Mouse (Mus musculus): ENCODE measurements around the gene Slc7a7. TPM values are rescaled to one million over a fixed set of nuclear protein-coding genes. Genes with fewer than 3 reads are reported as not detected.

Slc7a7 gene
- polyA plus RNA-seq, 1 experiment from 2014 or later: 6.2 TPM

DNA sequence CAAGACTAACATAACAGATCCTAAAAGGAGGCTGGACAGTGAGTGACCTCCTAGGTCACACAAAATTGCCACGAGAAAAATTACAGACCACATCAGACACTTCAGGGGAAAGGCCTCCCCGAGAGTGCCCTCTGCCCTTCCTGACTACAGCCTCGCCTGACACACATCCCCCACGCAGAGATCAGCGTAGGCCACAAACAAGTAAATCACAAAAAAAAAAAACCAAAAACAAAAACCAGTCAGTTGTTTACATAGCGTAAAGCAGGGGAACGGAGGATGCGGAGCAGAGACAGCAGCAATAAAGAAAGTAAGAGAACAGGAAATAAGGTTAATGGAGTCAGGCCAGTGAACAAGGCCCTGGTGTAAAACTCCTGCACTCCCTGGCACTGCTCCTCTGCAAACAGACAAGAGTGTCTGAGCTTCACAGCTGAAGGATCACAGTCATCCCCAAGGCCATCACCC lies 18.6 kb downstream of the Slc7a7 start:
- no peaks in the 10 kb centered on the region for H3K36me3 ChIP-seq (replicated peaks; ENCODE audit: control insufficient read depth, insufficient read depth)
- H3K9me3 ChIP-seq (ENCODE audit: control insufficient read depth, low read length): no peaks in the 10 kb centered on the region
- no peak overlapping the region for H3K9ac ChIP-seq
- H3K27ac ChIP-seq: no peak overlapping the region
- WGBS: 70% methylated on average over 8 of the region's 8 CpGs
- H3K27me3 ChIP-seq (ENCODE audit: control insufficient read depth, insufficient read depth, low read length): no peaks in the 10 kb centered on the region
- ATAC-seq (ENCODE audit: low FRiP score): no peak
- no peak for DNase-seq (ENCODE audit: low spot score)
- no peak overlapping the region for H3K4me3 ChIP-seq (replicated peaks; ENCODE audit: low read length)
- H3K4me1 ChIP-seq (replicated peaks; ENCODE audit: control insufficient read depth, insufficient read depth, low read length): no peaks in the 10 kb centered on the region
- no peak overlapping the region for H3K4me2 ChIP-seq (replicated peaks)

- Histone ChIP-seq H3K9ac (no peak overlapping the region), H3K4me3 (replicated peaks; ENCODE audit: low read length) (no peak overlapping the region), H3K36me3 (replicated peaks; ENCODE audit: control insufficient read depth, insufficient read depth) (no peaks in the 10 kb centered on the region), H3K27ac (no peak overlapping the region), H3K27me3 (ENCODE audit: control insufficient read depth, insufficient read depth, low read length) (no peaks in the 10 kb centered on the region), H3K9me3 (ENCODE audit: control insufficient read depth, low read length) (no peaks in the 10 kb centered on the region), H3K4me2 (replicated peaks) (no peak overlapping the region), H3K4me1 (replicated peaks; ENCODE audit: control insufficient read depth, insufficient read depth, low read length) (no peaks in the 10 kb centered on the region)
- ATAC-seq (ENCODE audit: low FRiP score) (no peak), DNase-seq (ENCODE audit: low spot score) (no peak)
- WGBS: 86% methylated on average over 7 of the region's 7 CpGs
Measured at GRCm38 (mm10) chr14:54398528-54398916, 19.1 kb downstream of the Slc7a7 start.

DNA sequence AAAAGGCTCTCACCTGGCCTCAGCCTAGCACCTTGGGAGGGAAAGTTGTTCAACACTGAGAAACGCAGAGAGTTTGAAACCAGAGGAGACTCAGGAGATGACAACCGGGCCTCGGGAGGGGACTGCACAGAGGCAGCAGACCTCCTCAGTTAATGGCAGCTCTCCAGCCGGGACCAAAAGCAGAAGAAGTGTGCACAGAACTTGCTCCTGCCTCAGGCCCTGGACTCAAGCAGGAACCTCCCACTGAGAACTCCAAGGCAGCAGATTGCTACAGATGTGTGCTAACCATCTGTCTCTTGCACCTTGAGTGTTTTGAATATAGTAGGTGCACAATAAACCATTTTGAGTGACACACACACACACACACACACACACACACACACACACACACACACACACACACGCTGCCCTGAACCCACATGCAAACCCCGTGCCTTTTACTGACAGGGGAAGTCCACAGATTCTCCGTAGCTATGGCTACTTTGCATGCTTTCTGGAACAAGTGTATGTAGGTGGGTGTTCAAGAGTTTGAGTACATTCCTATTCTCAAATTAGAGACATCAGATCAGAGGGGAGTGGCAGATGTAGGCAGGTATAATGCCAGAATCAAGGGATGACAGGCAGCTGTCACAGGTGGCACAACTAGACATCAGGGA lies 19.6 kb downstream of the Slc7a7 start:
- WGBS: 82% methylated on average over 7 of the region's 7 CpGs
- ATAC-seq (ENCODE audit: low FRiP score) (no peak), DNase-seq (ENCODE audit: low spot score) (no peak)
- Histone ChIP-seq H3K4me2 (replicated peaks) (no peak overlapping the region), H3K4me3 (replicated peaks; ENCODE audit: low read length) (no peak overlapping the region), H3K4me1 (replicated peaks; ENCODE audit: control insufficient read depth, insufficient read depth, low read length) (no peaks in the 10 kb centered on the region), H3K27me3 (ENCODE audit: control insufficient read depth, insufficient read depth, low read length) (no peaks in the 10 kb centered on the region), H3K9me3 (ENCODE audit: control insufficient read depth, low read length) (no peaks in the 10 kb centered on the region), H3K9ac (no peak overlapping the region), H3K27ac (no peak overlapping the region), H3K36me3 (replicated peaks; ENCODE audit: control insufficient read depth, insufficient read depth) (no peaks in the 10 kb centered on the region)

DNA sequence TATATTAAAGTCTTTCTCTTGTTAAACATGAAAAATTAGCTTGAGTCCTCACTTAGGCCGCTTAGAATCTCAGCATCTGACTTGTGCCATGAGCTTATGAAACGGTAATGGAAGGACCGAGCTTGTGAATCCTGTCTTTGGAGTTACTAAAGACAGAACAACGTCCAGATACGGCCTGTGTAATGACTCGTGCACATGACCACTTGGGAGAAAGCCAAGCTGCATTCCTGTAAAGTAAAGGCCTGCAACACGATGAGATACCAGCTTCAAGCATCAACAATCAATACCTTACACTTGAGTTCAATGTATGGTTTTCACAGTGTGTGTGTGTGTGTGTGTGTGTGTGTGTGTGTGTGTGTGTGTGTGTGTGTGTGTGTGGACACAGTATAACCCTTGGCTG lies 20.9 kb downstream of the Slc7a7 start:
- ATAC-seq (ENCODE audit: low FRiP score) (no peak), DNase-seq (ENCODE audit: low spot score) (no peak)
- no peak overlapping the region for H3K9ac ChIP-seq
- 87% methylated on average over 7 of the region's 7 CpGs for WGBS
- no peaks in the 10 kb centered on the region for H3K27me3 ChIP-seq (ENCODE audit: control insufficient read depth, insufficient read depth, low read length)
- no peak overlapping the region for H3K4me2 ChIP-seq (replicated peaks)
- H3K4me1 ChIP-seq (replicated peaks; ENCODE audit: control insufficient read depth, insufficient read depth, low read length): no peaks in the 10 kb centered on the region
- no peaks in the 10 kb centered on the region for H3K36me3 ChIP-seq (replicated peaks; ENCODE audit: control insufficient read depth, insufficient read depth)
- H3K9me3 ChIP-seq (ENCODE audit: control insufficient read depth, low read length): no peaks in the 10 kb centered on the region
- no peak overlapping the region for H3K4me3 ChIP-seq (replicated peaks; ENCODE audit: low read length)
- H3K27ac ChIP-seq: no peak overlapping the region

DNA sequence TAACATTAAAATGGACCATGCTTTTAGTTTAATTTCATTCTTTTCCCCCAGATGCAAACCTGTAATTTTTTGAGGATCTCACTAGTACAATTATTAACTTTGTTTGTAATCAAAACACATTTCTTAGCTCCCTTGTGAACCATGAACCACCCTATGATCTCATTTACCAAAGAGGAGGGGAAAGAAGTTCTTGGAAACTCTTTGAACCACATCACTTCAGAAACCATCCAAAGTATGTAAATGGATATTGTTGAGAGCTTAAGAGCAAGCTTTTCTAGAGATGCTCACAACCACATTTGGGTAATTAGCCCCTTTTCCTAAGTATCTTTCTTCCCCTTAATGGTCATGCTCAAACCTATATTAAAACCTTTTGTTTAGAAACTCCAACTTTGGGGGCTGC lies 23.3 kb downstream of the Slc7a7 start:
- DNase-seq (ENCODE audit: low spot score): no peak
- H3K4me1 ChIP-seq (replicated peaks; ENCODE audit: control insufficient read depth, insufficient read depth, low read length): no peaks in the 10 kb centered on the region
- no peak overlapping the region for H3K4me2 ChIP-seq (replicated peaks)
- H3K27me3 ChIP-seq (ENCODE audit: control insufficient read depth, insufficient read depth, low read length): no peaks in the 10 kb centered on the region
- no peak for ATAC-seq (ENCODE audit: low FRiP score)
- no peaks in the 10 kb centered on the region for H3K36me3 ChIP-seq (replicated peaks; ENCODE audit: control insufficient read depth, insufficient read depth)
- no peaks in the 10 kb centered on the region for H3K9me3 ChIP-seq (ENCODE audit: control insufficient read depth, low read length)
- H3K4me3 ChIP-seq (replicated peaks; ENCODE audit: low read length): no peak overlapping the region
- H3K27ac ChIP-seq: no peak overlapping the region
- no peak overlapping the region for H3K9ac ChIP-seq

- Histone ChIP-seq H3K4me3 (replicated peaks; ENCODE audit: low read length) (no peak overlapping the region), H3K27ac (no peak overlapping the region), H3K4me1 (replicated peaks; ENCODE audit: control insufficient read depth, insufficient read depth, low read length) (no peaks in the 10 kb centered on the region), H3K36me3 (replicated peaks; ENCODE audit: control insufficient read depth, insufficient read depth) (no peaks in the 10 kb centered on the region), H3K4me2 (replicated peaks) (no peak overlapping the region), H3K9ac (no peak overlapping the region), H3K9me3 (ENCODE audit: control insufficient read depth, low read length) (no peaks in the 10 kb centered on the region), H3K27me3 (ENCODE audit: control insufficient read depth, insufficient read depth, low read length) (no peaks in the 10 kb centered on the region)
- ATAC-seq (ENCODE audit: low FRiP score) (no peak), DNase-seq (ENCODE audit: low spot score) (no peak)
- 84% methylated on average over 3 of the region's 3 CpGs for WGBS
Measured at GRCm38 (mm10) chr14:54393794-54394193, 23.8 kb downstream of the Slc7a7 start.

DNA sequence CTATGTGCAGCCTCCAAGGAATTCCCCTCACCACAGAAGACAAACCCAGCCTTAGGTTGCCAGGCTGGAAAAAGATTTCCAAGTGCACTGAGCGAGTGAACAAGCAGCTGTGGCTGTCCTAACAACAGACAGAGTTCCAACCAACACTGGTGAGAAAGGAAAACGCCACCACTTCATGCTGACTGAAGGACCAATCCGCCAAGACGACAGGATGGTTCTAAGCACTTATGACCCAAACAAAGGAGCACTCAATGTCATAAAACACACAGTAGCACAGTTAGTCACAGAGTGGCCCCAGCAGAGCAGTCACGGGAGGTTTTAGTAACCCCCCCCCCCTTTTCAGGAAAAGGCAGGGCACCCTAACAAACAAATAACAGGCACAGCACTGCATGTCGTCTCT lies 26.7 kb downstream of the Slc7a7 start:
- ATAC-seq (ENCODE audit: low FRiP score): no peak
- no peaks in the 10 kb centered on the region for H3K36me3 ChIP-seq (replicated peaks; ENCODE audit: control insufficient read depth, insufficient read depth)
- WGBS: 69% methylated on average over 6 of the region's 6 CpGs

DNA sequence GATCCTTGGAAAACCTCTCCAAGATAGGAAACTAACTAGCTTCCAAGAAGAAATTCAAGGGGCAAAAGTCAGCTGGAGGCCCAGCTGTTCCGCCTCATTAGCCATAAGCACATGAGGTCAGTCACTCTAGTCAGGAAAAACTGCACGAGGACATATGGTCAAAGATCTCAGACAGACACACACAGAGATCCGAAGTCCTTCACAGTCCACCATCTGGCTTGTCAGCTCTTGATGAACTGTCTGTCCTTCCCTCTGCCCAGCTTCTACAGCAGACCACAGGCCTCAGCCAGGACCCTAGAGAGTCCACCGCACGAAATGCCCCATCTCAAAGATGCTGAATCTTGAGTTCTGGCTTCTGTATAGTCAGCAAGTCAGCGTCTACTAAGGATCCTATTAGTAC lies 30.0 kb downstream of the Slc7a7 start:
- WGBS: 64% methylated on average over 6 of the region's 6 CpGs
- H3K27me3 ChIP-seq (ENCODE audit: control insufficient read depth, insufficient read depth, low read length): no peaks in the 10 kb centered on the region
- H3K4me3 ChIP-seq (replicated peaks; ENCODE audit: low read length): no peak overlapping the region
- H3K9me3 ChIP-seq (ENCODE audit: control insufficient read depth, low read length): no peaks in the 10 kb centered on the region
- no peak for ATAC-seq (ENCODE audit: low FRiP score)
- no peaks in the 10 kb centered on the region for H3K4me1 ChIP-seq (replicated peaks; ENCODE audit: control insufficient read depth, insufficient read depth, low read length)
- no peak overlapping the region for H3K9ac ChIP-seq
- H3K4me2 ChIP-seq (replicated peaks): no peak overlapping the region
- no peak overlapping the region for H3K27ac ChIP-seq
- DNase-seq (ENCODE audit: low spot score): no peak
- H3K36me3 ChIP-seq (replicated peaks; ENCODE audit: control insufficient read depth, insufficient read depth): no peaks in the 10 kb centered on the region

More for the DNA sequence above, 26.7 kb downstream of the Slc7a7 start:
- no peak overlapping the region for H3K4me3 ChIP-seq (replicated peaks; ENCODE audit: low read length)
- H3K27me3 ChIP-seq (ENCODE audit: control insufficient read depth, insufficient read depth, low read length): no peaks in the 10 kb centered on the region
- H3K27ac ChIP-seq: no peak overlapping the region
- no peaks in the 10 kb centered on the region for H3K4me1 ChIP-seq (replicated peaks; ENCODE audit: control insufficient read depth, insufficient read depth, low read length)
- no peak overlapping the region for H3K9ac ChIP-seq
- H3K4me2 ChIP-seq (replicated peaks): no peak overlapping the region
- DNase-seq (ENCODE audit: low spot score): no peak
- H3K9me3 ChIP-seq (ENCODE audit: control insufficient read depth, low read length): no peaks in the 10 kb centered on the region

GRCm38 (mm10) chr14:54385968-54386618 lies 31.5 kb downstream of the Slc7a7 start:
- Histone ChIP-seq H3K36me3 (replicated peaks; ENCODE audit: control insufficient read depth, insufficient read depth) (no peaks in the 10 kb centered on the region), H3K9me3 (ENCODE audit: control insufficient read depth, low read length) (no peaks in the 10 kb centered on the region), H3K4me1 (replicated peaks; ENCODE audit: control insufficient read depth, insufficient read depth, low read length) (no peaks in the 10 kb centered on the region), H3K4me3 (replicated peaks; ENCODE audit: low read length) (no peak overlapping the region), H3K4me2 (replicated peaks) (no peak overlapping the region), H3K27ac (no peak overlapping the region), H3K9ac (no peak overlapping the region), H3K27me3 (ENCODE audit: control insufficient read depth, insufficient read depth, low read length) (no peaks in the 10 kb centered on the region)
- ATAC-seq (ENCODE audit: low FRiP score) (no peak), DNase-seq (ENCODE audit: low spot score) (no peak)
- whole genome bisulfite sequencing: 83% methylated on average over 7 of the region's 7 CpGs
